Mouse (Mus musculus): ENCODE data around the gene Spop. TPM values are rescaled to one million over a fixed set of nuclear protein-coding genes. Genes with fewer than 3 reads are reported as not detected.

The Spop gene
- total and polyA plus RNA-seq, 3 experiments = 28.8 to 70.5 (median 29.2) TPM

DNA sequence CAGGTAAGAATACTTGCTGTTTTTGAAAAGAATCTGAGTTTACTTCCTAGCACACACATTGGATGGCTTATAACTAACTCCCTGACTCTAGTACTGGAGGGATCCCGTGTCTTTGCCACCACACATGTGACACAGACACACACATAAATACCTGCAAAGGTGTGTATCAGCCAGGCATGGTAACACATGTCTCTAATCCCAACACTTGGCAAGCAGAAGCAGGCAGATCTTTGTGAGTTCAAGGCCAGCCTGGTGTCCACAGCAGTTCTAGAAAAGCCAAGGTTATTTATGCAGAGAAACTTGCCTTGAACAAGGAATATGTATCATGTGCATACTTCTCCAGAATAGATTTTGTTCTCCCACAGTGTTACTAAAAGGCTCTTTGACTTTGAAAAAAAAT lies 59.6 kb downstream of the Spop start:
- Histone ChIP-seq H3K4me1 (ENCODE audit: insufficient read depth, low read depth, low read length) (no peaks in the 10 kb centered on the region), H3K9me3 (replicated peaks) (no peaks in the 10 kb centered on the region), H3K4me3 (ENCODE audit: low read depth, low read length) (no peak overlapping the region), H3K27me3 (ENCODE audit: insufficient read depth, low read length) (no peaks in the 10 kb centered on the region), H3K36me3 (replicated peaks) (peaks cover 73% of the 10 kb centered on the region)
- no peak for DNase-seq (ENCODE audit: low spot score)
- no peak for TF ChIP-seq CTCF (IDR thresholded peaks at IDR 0.05; ENCODE audit: low read depth, low read length)
- no peak for TF ChIP-seq GATA1 (IDR thresholded peaks at IDR 0.05; ENCODE audit: borderline replicate concordance, low read length)
- no peak for TF ChIP-seq POLR2AphosphoS5 (IDR thresholded peaks at IDR 0.05; ENCODE audit: insufficient replicate concordance, low read depth, low read length)
- no peak for TF ChIP-seq TAL1 (conservative IDR thresholded peaks at IDR 0.05; ENCODE audit: low read depth, low read length)
- no peak for TF ChIP-seq GATA2 (IDR thresholded peaks at IDR 0.05; ENCODE audit: borderline replicate concordance, low read depth, low read length)
- no peak for ATAC-seq (ENCODE audit: extremely low read depth, insufficient number of reproducible peaks, low FRiP score, poor library complexity, severe bottlenecking)

DNA sequence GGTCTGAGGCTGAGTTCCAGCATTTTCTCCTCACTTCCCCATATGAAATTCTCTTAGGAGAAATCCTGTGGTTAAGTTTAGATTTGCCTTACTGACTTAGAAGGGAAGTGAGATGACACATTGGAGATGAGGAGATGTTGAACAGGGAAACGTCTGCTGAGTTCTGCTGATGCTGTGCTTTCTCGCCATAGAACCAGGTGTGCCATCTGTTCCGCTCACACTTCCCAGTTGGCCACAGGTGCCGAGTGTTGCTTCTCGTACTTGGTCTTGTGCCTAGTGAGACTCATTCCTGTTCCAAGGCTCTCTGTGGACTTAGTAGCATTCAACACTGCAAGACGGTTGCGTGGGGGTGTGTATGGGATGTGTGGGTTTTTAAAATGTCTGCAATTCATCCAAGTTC lies 62.4 kb downstream of the Spop start:
- Histone ChIP-seq H3K4me1 (ENCODE audit: insufficient read depth, low read depth, low read length) (no peaks in the 10 kb centered on the region), H3K36me3 (replicated peaks) (peaks cover 80% of the 10 kb centered on the region), H3K4me3 (ENCODE audit: low read depth, low read length) (no peak overlapping the region), H3K27me3 (ENCODE audit: insufficient read depth, low read length) (no peaks in the 10 kb centered on the region), H3K9me3 (replicated peaks) (no peaks in the 10 kb centered on the region)
- TF ChIP-seq POLR2AphosphoS5 (IDR thresholded peaks at IDR 0.05; ENCODE audit: insufficient replicate concordance, low read depth, low read length) = no peak
- no peak for TF ChIP-seq TAL1 (conservative IDR thresholded peaks at IDR 0.05; ENCODE audit: low read depth, low read length)
- TF ChIP-seq GATA1 (IDR thresholded peaks at IDR 0.05; ENCODE audit: borderline replicate concordance, low read length) = no peak
- TF ChIP-seq GATA2 (IDR thresholded peaks at IDR 0.05; ENCODE audit: borderline replicate concordance, low read depth, low read length) = no peak
- no peak for ATAC-seq (ENCODE audit: extremely low read depth, insufficient number of reproducible peaks, low FRiP score, poor library complexity, severe bottlenecking)
- DNase-seq (ENCODE audit: low spot score) = no peak

DNA sequence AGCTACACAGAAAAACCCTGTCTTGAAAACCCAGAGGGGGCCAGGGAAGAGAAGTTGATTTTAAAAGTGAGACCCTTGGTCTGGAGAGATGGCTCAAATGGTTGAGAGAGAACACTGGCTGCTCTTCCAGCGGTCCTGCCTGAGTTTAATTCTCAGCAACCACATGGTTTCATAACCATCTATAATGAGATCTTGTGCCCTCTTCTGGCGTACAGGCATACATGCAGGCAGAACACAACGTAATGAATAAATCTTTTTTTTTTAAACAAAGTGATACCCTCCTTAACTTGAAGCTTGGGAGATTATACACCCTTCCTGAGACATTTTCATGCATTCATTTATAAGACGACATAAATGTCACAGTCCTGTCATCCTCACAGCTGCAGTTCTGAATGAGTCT lies 65.6 kb downstream of the Spop start:
- no peak for TF ChIP-seq TAL1 (conservative IDR thresholded peaks at IDR 0.05; ENCODE audit: low read depth, low read length)
- no peak for TF ChIP-seq CTCF (IDR thresholded peaks at IDR 0.05; ENCODE audit: low read depth, low read length)
- TF ChIP-seq GATA1 (IDR thresholded peaks at IDR 0.05; ENCODE audit: borderline replicate concordance, low read length) = no peak
- no peak for TF ChIP-seq GATA2 (IDR thresholded peaks at IDR 0.05; ENCODE audit: borderline replicate concordance, low read depth, low read length)
- no peak for TF ChIP-seq POLR2AphosphoS5 (IDR thresholded peaks at IDR 0.05; ENCODE audit: insufficient replicate concordance, low read depth, low read length)
- ATAC-seq (ENCODE audit: extremely low read depth, insufficient number of reproducible peaks, low FRiP score, poor library complexity, severe bottlenecking) (no peak), DNase-seq (ENCODE audit: low spot score) (no peak)
- H3K27me3 ChIP-seq (ENCODE audit: insufficient read depth, low read length) = no peaks in the 10 kb centered on the region
- no peaks in the 10 kb centered on the region for H3K9me3 ChIP-seq (replicated peaks)
- no peak overlapping the region for H3K4me3 ChIP-seq (ENCODE audit: low read depth, low read length)
- H3K36me3 ChIP-seq (replicated peaks) = peaks cover 81% of the 10 kb centered on the region
- no peaks in the 10 kb centered on the region for H3K4me1 ChIP-seq (ENCODE audit: insufficient read depth, low read depth, low read length)

DNA sequence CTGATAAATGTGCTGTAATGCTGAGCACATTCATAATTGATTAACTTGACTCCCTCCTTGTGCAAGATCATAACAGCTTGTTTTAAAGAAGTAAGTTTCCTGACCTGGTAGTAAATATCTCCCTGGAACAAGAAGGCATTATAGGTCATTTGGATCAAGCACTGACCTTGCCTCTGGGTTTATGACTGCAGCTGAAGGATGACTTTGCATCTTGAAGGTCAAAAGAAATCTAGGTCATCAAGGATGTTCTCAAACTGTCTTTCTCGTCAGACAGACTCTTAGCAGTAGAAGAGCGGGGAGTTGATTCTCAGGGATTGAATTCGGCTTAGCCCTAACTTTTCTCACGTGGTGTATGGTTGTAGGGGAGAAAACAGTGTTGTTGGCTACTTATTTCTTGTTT lies 66.8 kb downstream of the Spop start:
- Histone ChIP-seq H3K9me3 (replicated peaks) (no peaks in the 10 kb centered on the region), H3K4me1 (ENCODE audit: insufficient read depth, low read depth, low read length) (no peaks in the 10 kb centered on the region), H3K36me3 (replicated peaks) (peaks cover 80% of the 10 kb centered on the region), H3K4me3 (ENCODE audit: low read depth, low read length) (no peak overlapping the region), H3K27me3 (ENCODE audit: insufficient read depth, low read length) (no peaks in the 10 kb centered on the region)
- ATAC-seq (ENCODE audit: extremely low read depth, insufficient number of reproducible peaks, low FRiP score, poor library complexity, severe bottlenecking) = no peak
- no peak for DNase-seq (ENCODE audit: low spot score)
- TF ChIP-seq CTCF (IDR thresholded peaks at IDR 0.05; ENCODE audit: low read depth, low read length) (no peak), GATA1 (IDR thresholded peaks at IDR 0.05; ENCODE audit: borderline replicate concordance, low read length) (no peak), POLR2AphosphoS5 (IDR thresholded peaks at IDR 0.05; ENCODE audit: insufficient replicate concordance, low read depth, low read length) (no peak), GATA2 (IDR thresholded peaks at IDR 0.05; ENCODE audit: borderline replicate concordance, low read depth, low read length) (no peak), TAL1 (conservative IDR thresholded peaks at IDR 0.05; ENCODE audit: low read depth, low read length) (no peak)

DNA sequence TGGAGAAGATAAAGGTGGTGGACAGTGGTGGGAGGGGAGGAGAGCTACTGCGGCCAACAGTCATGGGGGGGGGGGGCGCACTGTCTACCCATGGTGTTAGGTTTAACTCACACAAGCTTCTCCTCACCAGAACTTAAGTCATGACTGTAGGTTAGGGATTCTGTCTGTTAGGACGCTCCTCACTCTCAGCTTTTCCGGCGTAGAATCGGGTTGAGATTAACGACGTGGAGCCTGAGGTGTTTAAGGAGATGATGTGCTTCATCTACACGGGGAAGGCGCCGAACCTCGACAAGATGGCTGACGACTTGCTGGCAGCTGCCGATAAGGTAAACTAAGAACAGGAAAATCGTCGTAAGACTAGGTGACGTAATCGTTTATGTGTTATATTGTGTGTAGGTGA lies 71.8 kb downstream of the Spop start:
- no peaks in the 10 kb centered on the region for H3K27me3 ChIP-seq (ENCODE audit: insufficient read depth, low read length)
- ATAC-seq (ENCODE audit: extremely low read depth, insufficient number of reproducible peaks, low FRiP score, poor library complexity, severe bottlenecking) (no peak), DNase-seq (ENCODE audit: low spot score) (no peak)
- H3K4me1 ChIP-seq (ENCODE audit: insufficient read depth, low read depth, low read length) = no peaks in the 10 kb centered on the region
- no peak for TF ChIP-seq GATA2 (IDR thresholded peaks at IDR 0.05; ENCODE audit: borderline replicate concordance, low read depth, low read length)
- no peak for TF ChIP-seq TAL1 (conservative IDR thresholded peaks at IDR 0.05; ENCODE audit: low read depth, low read length)
- TF ChIP-seq GATA1 (IDR thresholded peaks at IDR 0.05; ENCODE audit: borderline replicate concordance, low read length) = no peak
- TF ChIP-seq POLR2AphosphoS5 (IDR thresholded peaks at IDR 0.05; ENCODE audit: insufficient replicate concordance, low read depth, low read length) = no peak
- TF ChIP-seq CTCF (IDR thresholded peaks at IDR 0.05; ENCODE audit: low read depth, low read length) = no peak
- peaks cover 92% of the 10 kb centered on the region for H3K36me3 ChIP-seq (replicated peaks)
- no peaks in the 10 kb centered on the region for H3K9me3 ChIP-seq (replicated peaks)
- H3K4me3 ChIP-seq (ENCODE audit: low read depth, low read length) = no peak overlapping the region

DNA sequence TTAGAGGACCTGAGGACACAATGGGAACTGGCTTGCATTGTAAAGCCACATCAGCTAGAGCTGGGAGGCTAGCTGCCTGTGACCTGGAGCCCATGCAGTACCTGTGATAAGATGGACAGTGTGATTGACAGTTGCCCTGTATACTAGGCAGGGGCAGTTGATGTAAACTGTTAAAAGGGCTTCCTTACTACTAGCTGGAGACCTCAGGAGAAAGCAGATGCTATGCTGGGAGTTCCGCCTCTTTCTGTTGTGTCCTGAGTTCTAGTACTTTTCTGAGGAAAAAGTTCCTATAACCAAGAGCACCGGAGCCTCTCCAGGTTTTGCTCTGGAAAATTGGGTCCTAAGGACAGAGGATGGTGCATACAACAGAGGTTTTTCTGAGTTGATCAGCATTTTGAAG lies 73.4 kb downstream of the Spop start:
- ATAC-seq (ENCODE audit: extremely low read depth, insufficient number of reproducible peaks, low FRiP score, poor library complexity, severe bottlenecking) (no peak), DNase-seq (ENCODE audit: low spot score) (no peak)
- no peaks in the 10 kb centered on the region for H3K4me1 ChIP-seq (ENCODE audit: insufficient read depth, low read depth, low read length)
- no peaks in the 10 kb centered on the region for H3K27me3 ChIP-seq (ENCODE audit: insufficient read depth, low read length)
- H3K4me3 ChIP-seq (ENCODE audit: low read depth, low read length) = no peak overlapping the region
- TF ChIP-seq POLR2AphosphoS5 (IDR thresholded peaks at IDR 0.05; ENCODE audit: insufficient replicate concordance, low read depth, low read length) = no peak
- TF ChIP-seq GATA1 (IDR thresholded peaks at IDR 0.05; ENCODE audit: borderline replicate concordance, low read length) = no peak
- TF ChIP-seq CTCF (IDR thresholded peaks at IDR 0.05; ENCODE audit: low read depth, low read length) = no peak
- H3K9me3 ChIP-seq (replicated peaks) = no peaks in the 10 kb centered on the region
- H3K36me3 ChIP-seq (replicated peaks) = peaks cover 96% of the 10 kb centered on the region

DNA sequence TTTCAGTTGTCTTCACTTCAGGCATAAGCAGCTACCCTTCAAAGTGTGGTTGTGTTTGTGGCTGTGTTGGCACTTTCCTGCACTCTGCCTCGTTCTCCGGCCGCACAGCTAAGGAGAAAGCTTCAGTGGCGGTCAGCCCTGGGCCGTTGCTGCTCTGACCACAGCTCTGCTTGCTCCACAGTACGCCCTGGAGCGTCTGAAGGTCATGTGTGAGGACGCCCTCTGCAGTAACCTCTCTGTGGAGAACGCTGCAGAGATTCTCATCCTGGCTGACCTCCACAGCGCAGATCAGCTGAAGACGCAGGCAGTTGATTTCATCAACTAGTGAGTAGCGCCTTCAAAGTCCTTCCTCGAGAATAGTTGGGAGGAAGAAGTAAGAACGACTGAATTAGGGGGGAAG lies 76.2 kb downstream of the Spop start:
- ATAC-seq (ENCODE audit: extremely low read depth, insufficient number of reproducible peaks, low FRiP score, poor library complexity, severe bottlenecking) (no peak), DNase-seq (ENCODE audit: low spot score) (no peak)
- Histone ChIP-seq H3K4me1 (ENCODE audit: insufficient read depth, low read depth, low read length) (no peaks in the 10 kb centered on the region), H3K36me3 (replicated peaks) (peaks cover 96% of the 10 kb centered on the region), H3K4me3 (ENCODE audit: low read depth, low read length) (no peak overlapping the region), H3K27me3 (ENCODE audit: insufficient read depth, low read length) (no peaks in the 10 kb centered on the region), H3K9me3 (replicated peaks) (no peaks in the 10 kb centered on the region)
- no peak for TF ChIP-seq CTCF (IDR thresholded peaks at IDR 0.05; ENCODE audit: low read depth, low read length)
- TF ChIP-seq POLR2AphosphoS5 (IDR thresholded peaks at IDR 0.05; ENCODE audit: insufficient replicate concordance, low read depth, low read length) = no peak
- no peak for TF ChIP-seq GATA1 (IDR thresholded peaks at IDR 0.05; ENCODE audit: borderline replicate concordance, low read length)
- TF ChIP-seq GATA2 (IDR thresholded peaks at IDR 0.05; ENCODE audit: borderline replicate concordance, low read depth, low read length) = no peak
- TF ChIP-seq TAL1 (conservative IDR thresholded peaks at IDR 0.05; ENCODE audit: low read depth, low read length) = no peak

Measured in G1E (cell line).